Mouse (Mus musculus): Measurements from ENCODE around the gene Gm3435.
"Not testable (repeated sequence)": the region's sequence is repeated elsewhere in the genome, so short reads cannot be mapped to it uniquely, and the experiment has no call there.

The Gm3435 gene

GRCm38 (mm10) chr17:15009706-15010413, at the start of gene Gm3435:
Gene Gm3435, plus strand, starts transcription at chr17:15010176.
- not testable (repeated sequence) for DNase-seq (ENCODE audit: low spot score)

- DNase-seq (ENCODE audit: low spot score), result no peak
Observed at GRCm38 (mm10) chr17:14960520-14960919, 49.5 kb upstream of the Gm3435 start.

DNA sequence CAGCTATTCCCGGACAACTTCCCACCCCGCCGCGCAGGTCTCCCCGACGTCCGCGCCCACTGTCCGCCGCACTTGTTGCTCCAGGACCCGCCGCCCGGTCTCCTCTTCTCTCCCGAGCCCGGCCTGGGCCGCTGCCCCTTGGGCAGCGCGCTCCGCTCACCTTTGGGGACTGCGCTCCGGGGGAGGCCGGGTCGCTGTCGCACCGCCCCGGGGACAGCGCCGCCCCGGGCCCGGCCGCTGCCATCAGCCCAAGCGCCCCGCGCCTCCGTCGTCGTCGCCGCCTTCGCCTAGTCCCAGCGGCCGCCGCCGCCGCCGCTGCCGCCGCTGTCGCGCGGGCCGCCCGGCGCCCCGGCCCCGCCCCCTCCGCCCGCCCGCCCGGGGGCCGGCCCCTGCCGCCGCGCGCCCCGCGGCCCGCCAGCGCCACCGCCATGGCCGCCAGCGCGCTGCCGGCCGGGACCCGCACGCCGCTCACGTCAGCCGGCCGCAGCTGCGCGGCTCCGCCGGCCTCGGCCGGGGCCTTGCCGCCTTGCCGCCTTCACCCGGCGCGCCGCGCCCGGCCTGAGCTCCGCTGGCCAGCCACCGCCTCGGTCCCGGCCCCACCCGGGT, 48.9 kb upstream of the Gm3435 start, which contains the start of gene Phf10:
Phf10 (minus strand) TSS at position 323 of the 606 bp plus-strand sequence.
- peak; percentile 38 for DNase-seq (ENCODE audit: low spot score)

- not testable (repeated sequence) for DNase-seq (ENCODE audit: low spot score)
Observed at GRCm38 (mm10) chr17:14961557-14962154, 48.3 kb upstream of the Gm3435 start.

DNA sequence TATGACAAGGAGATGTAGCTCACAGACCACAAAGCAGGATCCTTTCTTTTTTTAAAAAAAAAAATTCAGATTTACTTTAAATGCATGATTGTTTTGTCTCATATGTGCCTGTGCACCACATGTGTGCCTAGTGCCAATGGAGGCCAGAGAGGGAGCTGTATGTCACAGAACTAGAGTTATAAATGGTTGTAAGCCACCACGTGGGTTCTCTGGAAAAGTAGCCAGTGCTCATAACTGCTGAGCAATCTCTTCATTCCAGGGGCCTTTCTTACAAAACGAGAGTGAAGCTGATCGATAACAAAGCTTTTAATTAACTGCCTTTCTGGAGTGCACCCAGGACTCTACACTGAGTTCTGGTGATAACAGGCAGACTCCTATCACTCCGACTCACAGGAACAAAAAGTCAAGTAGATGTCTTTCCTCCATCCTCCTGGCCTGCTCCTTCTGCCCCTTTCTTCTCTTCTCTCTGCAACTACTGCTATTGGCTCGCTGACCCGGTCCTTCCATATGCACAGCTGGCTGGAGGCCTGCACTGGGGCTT, 41.5 kb upstream of the Gm3435 start:
- DNase-seq (ENCODE audit: low spot score), result not testable (repeated sequence)

DNA sequence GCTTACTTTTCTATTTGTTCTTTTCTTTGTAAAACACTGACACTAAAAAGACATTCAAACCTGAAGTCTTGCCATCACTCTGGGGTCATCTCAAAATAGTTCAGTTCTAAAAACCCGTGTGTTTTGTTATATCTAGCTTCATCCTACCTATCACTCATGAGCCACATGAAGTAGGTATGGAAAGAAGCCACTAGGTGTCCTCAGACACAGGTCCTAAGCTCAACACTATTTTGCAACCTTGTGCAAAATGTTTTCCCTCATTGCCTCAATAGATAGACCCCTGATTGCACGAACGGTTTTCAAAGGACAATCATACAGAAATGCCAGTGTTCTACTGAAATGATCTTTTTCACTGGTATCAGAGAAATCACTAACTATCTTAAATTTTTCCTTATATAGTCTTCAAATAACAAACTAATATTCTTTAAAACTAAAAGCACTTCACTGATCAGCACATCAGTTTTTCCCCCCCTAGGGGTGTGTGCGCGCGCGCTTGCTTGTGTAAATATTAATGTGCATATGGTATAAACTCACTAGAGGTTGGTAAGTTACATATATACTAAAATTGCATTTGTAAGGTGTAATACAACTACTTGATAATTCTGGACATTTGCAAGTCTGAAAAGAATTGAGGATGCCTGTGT, 32.1 kb upstream of the Gm3435 start:
- not testable (repeated sequence) for DNase-seq (ENCODE audit: low spot score)

DNA sequence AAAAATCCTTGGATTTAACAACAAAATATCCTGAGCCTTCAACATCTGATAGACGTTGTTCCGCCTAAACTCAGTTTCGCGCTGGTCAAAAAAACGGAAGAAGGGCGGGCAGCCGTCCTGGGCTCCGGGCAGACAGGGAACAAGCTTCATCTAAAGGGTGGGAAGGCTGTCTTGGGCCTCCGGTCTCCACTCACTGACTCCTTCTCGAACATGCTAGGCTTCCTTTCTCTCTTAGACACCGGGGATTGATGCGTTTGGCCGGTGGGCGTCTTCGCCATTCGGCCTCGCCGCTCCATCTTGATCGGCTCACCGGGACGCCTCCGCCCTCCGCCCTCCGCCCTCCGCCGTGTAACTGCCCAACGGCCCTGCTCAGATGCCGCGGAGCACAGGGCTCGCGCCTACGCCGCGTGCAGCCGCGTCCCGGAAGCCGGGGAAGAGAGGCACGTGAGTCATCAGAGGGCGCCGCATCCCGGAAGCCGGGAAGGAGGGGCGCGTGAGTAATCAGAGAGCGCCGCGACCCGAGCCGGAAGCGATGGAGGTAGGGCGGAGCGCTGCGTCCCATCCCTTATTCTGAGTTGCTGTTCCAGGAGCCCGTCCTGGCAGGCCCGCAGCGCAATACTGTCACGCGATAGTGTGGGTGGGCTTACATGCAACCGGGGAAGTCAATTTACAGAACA, 31.5 kb upstream of the Gm3435 start, which contains the start of the genes 9030025P20Rik and Gm3417:
9030025P20Rik (plus strand) TSS at position 107 of the 677 bp plus-strand sequence.
Gm3417 (minus strand) TSS at position 429 of the 677 bp plus-strand sequence.
- DNase-seq (ENCODE audit: low spot score), result not testable (repeated sequence)

DNA sequence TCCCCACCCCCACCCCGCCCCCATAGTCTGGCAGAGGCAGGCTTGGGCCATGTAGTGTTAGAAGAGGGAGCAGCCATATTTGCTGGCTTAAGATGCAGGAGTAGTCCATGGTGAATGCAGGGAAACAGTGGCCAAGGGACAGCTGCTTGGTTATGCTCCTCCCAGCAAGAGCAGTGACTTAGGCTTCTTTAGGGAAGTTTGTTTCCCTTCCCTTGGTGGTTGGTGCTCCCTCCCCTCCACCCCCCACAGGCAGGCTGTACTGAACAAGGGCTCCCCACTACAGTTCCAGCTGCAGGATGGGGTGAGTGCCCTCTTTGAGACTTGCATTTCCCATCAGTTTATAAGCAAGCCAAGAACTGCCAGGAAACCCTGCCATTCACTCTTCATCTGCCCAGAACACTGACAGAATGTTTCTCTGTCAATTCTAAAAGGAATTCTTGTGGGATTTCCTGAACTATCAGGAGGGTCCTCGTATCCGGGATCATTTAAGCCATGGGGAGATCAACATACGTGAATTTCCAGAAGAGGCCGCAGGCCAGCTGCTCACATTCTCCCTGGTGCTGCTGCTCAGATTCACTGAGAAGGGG, 19.8 kb upstream of the Gm3435 start:
- DNase-seq (ENCODE audit: low spot score), result not testable (repeated sequence)

DNA sequence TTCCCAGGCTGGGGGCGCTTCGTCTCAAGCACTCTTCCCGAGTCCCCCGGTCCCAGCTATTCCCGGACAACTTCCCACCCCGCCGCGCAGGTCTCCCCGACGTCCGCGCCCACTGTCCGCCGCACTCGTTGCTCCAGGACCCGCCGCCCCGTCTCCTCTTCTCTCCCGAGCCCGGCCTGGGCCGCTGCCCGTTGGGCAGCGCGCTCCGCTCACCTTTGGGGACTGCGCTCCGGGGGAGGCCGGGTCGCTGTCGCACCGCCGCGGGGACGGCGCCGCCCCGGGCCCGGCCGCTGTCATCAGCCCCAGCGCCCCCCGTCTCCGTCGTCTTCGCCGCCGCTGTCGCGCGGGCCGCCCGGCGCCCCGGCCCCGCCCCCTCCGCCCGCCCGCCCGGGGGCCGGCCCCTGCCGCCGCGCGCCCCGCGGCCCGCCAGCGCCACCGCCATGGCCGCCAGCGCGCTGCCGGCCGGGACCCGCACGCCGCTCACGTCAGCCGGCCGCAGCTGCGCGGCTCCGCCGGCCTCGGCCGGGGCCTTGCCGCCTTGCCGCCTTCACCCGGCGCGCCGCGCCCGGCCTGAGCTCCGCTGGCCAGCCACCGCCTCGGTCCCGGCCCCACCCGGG, 17.3 kb upstream of the Gm3435 start:
- DNase-seq (ENCODE audit: low spot score), result not testable (repeated sequence)

- DNase-seq (ENCODE audit: low spot score), result not testable (repeated sequence)
Observed at GRCm38 (mm10) chr17:14993139-14993832, 16.7 kb upstream of the Gm3435 start.

DNA sequence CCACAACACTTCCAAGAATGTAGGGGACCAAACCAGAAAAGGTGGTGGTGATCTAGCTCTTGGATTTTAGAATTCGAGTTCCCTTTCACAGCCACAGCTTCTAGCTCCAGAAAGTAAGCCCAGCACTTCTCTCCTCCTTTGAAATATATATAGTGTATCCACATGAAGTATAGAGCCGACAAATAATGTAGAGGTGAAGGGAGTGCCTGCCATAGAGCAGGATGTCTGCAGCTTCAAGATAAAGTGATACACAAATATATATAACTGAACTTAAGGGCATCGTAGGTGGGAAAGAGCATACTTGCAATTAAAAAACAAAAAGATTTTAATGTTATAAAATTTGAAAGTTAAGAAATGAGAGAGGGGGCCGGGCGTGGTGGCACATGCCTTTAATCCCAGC, 15.8 kb upstream of the Gm3435 start:
- DNase-seq (ENCODE audit: low spot score), result not testable (repeated sequence)

- not testable (repeated sequence) for DNase-seq (ENCODE audit: low spot score)
Observed at GRCm38 (mm10) chr17:15000047-15000446, 9.9 kb upstream of the Gm3435 start.

DNA sequence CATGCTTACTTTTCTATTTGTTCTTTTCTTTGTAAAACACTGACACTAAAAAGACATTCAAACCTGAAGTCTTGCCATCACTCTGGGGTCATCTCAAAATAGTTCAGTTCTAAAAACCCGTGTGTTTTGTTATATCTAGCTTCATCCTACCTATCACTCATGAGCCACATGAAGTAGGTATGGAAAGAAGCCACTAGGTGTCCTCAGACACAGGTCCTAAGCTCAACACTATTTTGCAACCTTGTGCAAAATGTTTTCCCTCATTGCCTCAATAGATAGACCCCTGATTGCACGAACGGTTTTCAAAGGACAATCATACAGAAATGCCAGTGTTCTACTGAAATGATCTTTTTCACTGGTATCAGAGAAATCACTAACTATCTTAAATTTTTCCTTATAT, 888 bp upstream of the Gm3435 start:
- DNase-seq (ENCODE audit: low spot score), result not testable (repeated sequence)

GRCm38 (mm10) chr17:15021503-15022220, 11.7 kb downstream of the Gm3435 start:
- DNase-seq (ENCODE audit: low spot score), result not testable (repeated sequence)

- not testable (repeated sequence) for DNase-seq (ENCODE audit: low spot score)
Observed at GRCm38 (mm10) chr17:15023878-15024492, 14.0 kb downstream of the Gm3435 start.

- DNase-seq (ENCODE audit: low spot score), result not testable (repeated sequence)
Observed at GRCm38 (mm10) chr17:15024502-15025193, 14.7 kb downstream of the Gm3435 start.

- not testable (repeated sequence) for DNase-seq (ENCODE audit: low spot score)
Observed at GRCm38 (mm10) chr17:15025513-15025912, 15.5 kb downstream of the Gm3435 start.

DNA sequence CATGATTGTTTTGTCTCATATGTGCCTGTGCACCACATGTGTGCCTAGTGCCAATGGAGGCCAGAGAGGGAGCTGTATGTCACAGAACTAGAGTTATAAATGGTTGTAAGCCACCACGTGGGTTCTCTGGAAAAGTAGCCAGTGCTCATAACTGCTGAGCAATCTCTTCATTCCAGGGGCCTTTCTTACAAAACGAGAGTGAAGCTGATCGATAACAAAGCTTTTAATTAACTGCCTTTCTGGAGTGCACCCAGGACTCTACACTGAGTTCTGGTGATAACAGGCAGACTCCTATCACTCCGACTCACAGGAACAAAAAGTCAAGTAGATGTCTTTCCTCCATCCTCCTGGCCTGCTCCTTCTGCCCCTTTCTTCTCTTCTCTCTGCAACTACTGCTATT, 21.4 kb downstream of the Gm3435 start:
- DNase-seq (ENCODE audit: low spot score), result not testable (repeated sequence)

All from MN1 (cell line).